Mouse (Mus musculus): ENCODE measurements around the gene Ntrk3. TPM values are rescaled to one million over a fixed set of nuclear protein-coding genes. Genes with fewer than 3 reads are reported as not detected.
A peak's percentile ranks its signal among the peaks of the same experiment; 100 is the strongest.

The Ntrk3 gene
- polyA plus RNA-seq, 1 experiment from 2014 or later = 1.3 TPM

DNA sequence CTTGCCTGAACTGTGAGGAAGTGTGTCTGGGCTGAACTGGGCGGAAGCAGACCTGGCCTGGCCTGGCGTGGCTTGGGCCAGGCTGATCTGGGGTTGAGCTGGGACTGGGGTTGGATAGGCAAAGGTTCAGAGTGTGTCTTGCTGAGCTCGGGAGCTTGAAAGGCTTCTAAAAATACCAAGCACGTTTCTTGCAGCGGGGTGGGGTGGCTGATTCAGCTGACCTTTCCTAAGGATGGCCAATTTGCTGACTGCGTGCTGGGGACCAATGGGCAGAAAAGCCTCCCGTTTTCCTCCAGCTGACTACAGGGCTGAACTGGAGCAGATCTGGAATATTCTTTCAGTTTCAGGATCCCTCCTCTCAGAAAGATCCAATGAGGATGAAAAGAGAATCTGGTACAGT is 148.0 kb downstream of the Ntrk3 start:
- no peaks in the 10 kb centered on the region for H3K4me1 ChIP-seq (replicated peaks; ENCODE audit: insufficient read depth, low read length)
- H3K27me3 ChIP-seq (ENCODE audit: insufficient read depth, low read length) = no peaks in the 10 kb centered on the region
- 76% methylated on average over 7 of the region's 7 CpGs for WGBS

GRCm38 (mm10) chr7:78586800-78587199 is 151.0 kb downstream of the Ntrk3 start:
- Histone ChIP-seq H3K4me2 (ENCODE audit: low read length) (no peak overlapping the region), H3K4me1 (replicated peaks; ENCODE audit: insufficient read depth, low read length) (no peaks in the 10 kb centered on the region), H3K27me3 (ENCODE audit: insufficient read depth, low read length) (0 out of 2 replicates have a peak, but pooled peaks cover 4% of the 10 kb centered on the region), H3K27ac (no peak overlapping the region), H3K36me3 (ENCODE audit: insufficient read depth, low read length) (no peaks in the 10 kb centered on the region), H3K4me3 (replicated peaks; ENCODE audit: low read depth, low read length) (no peak overlapping the region), H3K9ac (ENCODE audit: low read depth, low read length) (no peak overlapping the region), H3K9me3 (replicated peaks; ENCODE audit: low read length) (no peaks in the 10 kb centered on the region)
- WGBS = 39% methylated on average over 3 of the region's 3 CpGs
- peak; percentile 33; the same call in 1 of the 2 replicates for TF ChIP-seq CTCF (IDR thresholded peaks at IDR 0.05; ENCODE audit: low read depth)
- DNase-seq (ENCODE audit: low spot score) (peak; percentile 22), ATAC-seq (replicated peaks; ENCODE audit: low FRiP score, low read depth) (no peak)

More for the DNA sequence above, 148.0 kb downstream of the Ntrk3 start:
- Histone ChIP-seq H3K9ac (ENCODE audit: low read depth, low read length) (no peak overlapping the region), H3K9me3 (replicated peaks; ENCODE audit: low read length) (no peaks in the 10 kb centered on the region), H3K27ac (no peak overlapping the region), H3K4me2 (ENCODE audit: low read length) (no peak overlapping the region), H3K36me3 (ENCODE audit: insufficient read depth, low read length) (no peaks in the 10 kb centered on the region), H3K4me3 (replicated peaks; ENCODE audit: low read depth, low read length) (no peak overlapping the region)
- TF ChIP-seq CTCF (IDR thresholded peaks at IDR 0.05; ENCODE audit: low read depth) = no peak
- ATAC-seq (replicated peaks; ENCODE audit: low FRiP score, low read depth) (no peak), DNase-seq (ENCODE audit: low spot score) (no peak)

GRCm38 (mm10) chr7:78585960-78586359 is 151.9 kb downstream of the Ntrk3 start:
- Histone ChIP-seq H3K27me3 (ENCODE audit: insufficient read depth, low read length) (peaks cover 5% of the 10 kb centered on the region; the same call in 1 of the 2 replicates), H3K27ac (no peak overlapping the region), H3K4me1 (replicated peaks; ENCODE audit: insufficient read depth, low read length) (no peaks in the 10 kb centered on the region), H3K4me3 (replicated peaks; ENCODE audit: low read depth, low read length) (no peak overlapping the region), H3K9ac (ENCODE audit: low read depth, low read length) (no peak overlapping the region), H3K9me3 (replicated peaks; ENCODE audit: low read length) (no peaks in the 10 kb centered on the region), H3K4me2 (ENCODE audit: low read length) (no peak overlapping the region), H3K36me3 (ENCODE audit: insufficient read depth, low read length) (no peaks in the 10 kb centered on the region)
- TF ChIP-seq CTCF (IDR thresholded peaks at IDR 0.05; ENCODE audit: low read depth) = no peak
- no peak for DNase-seq (ENCODE audit: low spot score)
- ATAC-seq (replicated peaks; ENCODE audit: low FRiP score, low read depth) = no peak
- 40% methylated on average over 7 of the region's 7 CpGs for WGBS

- WGBS = 84% methylated on average over 2 of the region's 2 CpGs
These were observed 152.9 kb downstream of the Ntrk3 start for GRCm38 (mm10) chr7:78584936-78585335.

DNA sequence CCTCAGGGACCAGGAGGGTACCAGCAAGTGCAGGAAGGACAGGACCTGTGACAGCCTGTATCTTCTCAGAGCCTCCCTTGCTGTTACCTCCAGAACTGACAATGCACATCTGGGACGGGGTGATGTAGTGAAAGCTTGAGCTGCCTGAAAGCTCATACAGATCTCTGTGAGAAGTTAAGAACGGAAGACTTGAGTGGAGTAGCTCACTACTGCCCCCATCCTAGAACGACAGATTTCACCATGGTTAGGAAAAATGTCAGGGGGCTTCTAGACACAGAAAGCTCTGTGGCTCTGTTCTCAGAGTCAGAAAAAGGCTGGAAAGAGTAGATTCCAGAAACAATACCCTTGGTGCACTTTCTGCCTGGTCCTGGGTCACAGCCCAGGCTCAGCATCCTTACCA is 153.3 kb downstream of the Ntrk3 start:
- WGBS = 15% methylated on average over 3 of the region's 3 CpGs

More at GRCm38 (mm10) chr7:78584936-78585335, 152.9 kb downstream of the Ntrk3 start:
- H3K27ac ChIP-seq = no peak overlapping the region
- H3K9ac ChIP-seq (ENCODE audit: low read depth, low read length) = no peak overlapping the region
- no peak for TF ChIP-seq CTCF (IDR thresholded peaks at IDR 0.05; ENCODE audit: low read depth)
- no peak overlapping the region for H3K4me3 ChIP-seq (replicated peaks; ENCODE audit: low read depth, low read length)
- DNase-seq (ENCODE audit: low spot score) = no peak
- H3K4me2 ChIP-seq (ENCODE audit: low read length) = no peak overlapping the region
- H3K9me3 ChIP-seq (replicated peaks; ENCODE audit: low read length) = no peaks in the 10 kb centered on the region
- H3K27me3 ChIP-seq (ENCODE audit: insufficient read depth, low read length) = peaks cover 13% of the 10 kb centered on the region
- H3K36me3 ChIP-seq (ENCODE audit: insufficient read depth, low read length) = no peaks in the 10 kb centered on the region
- H3K4me1 ChIP-seq (replicated peaks; ENCODE audit: insufficient read depth, low read length) = no peaks in the 10 kb centered on the region
- no peak for ATAC-seq (replicated peaks; ENCODE audit: low FRiP score, low read depth)

DNA sequence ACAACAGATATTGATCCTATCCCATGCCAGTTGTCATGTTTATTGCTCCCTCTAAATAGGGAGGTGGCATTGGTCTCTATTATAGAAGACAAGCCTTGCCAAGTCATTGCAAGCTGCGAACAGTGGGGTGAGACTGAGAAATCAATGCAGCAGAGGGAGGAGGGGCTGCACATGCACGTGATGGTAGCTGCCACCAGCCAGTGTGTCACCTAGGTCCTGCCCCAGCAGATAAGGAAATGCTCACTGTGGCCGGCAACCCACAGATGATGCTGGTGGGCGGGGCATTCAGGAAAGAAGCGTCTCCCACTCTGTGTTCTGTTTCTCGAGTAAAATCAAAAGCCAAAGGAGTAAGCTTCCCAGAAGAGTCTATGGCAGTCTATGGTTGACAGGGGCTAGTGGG is 154.1 kb downstream of the Ntrk3 start:
- no peak for TF ChIP-seq CTCF (IDR thresholded peaks at IDR 0.05; ENCODE audit: low read depth)
- H3K36me3 ChIP-seq (ENCODE audit: insufficient read depth, low read length) = no peaks in the 10 kb centered on the region
- H3K4me1 ChIP-seq (replicated peaks; ENCODE audit: insufficient read depth, low read length) = peaks cover 2% of the 10 kb centered on the region; the same call in 1 of the 2 replicates
- no peaks in the 10 kb centered on the region for H3K9me3 ChIP-seq (replicated peaks; ENCODE audit: low read length)
- H3K4me2 ChIP-seq (ENCODE audit: low read length) = no peak overlapping the region
- H3K27me3 ChIP-seq (ENCODE audit: insufficient read depth, low read length) = peaks cover 25% of the 10 kb centered on the region
- no peak for ATAC-seq (replicated peaks; ENCODE audit: low FRiP score, low read depth)
- no peak overlapping the region for H3K4me3 ChIP-seq (replicated peaks; ENCODE audit: low read depth, low read length)
- DNase-seq (ENCODE audit: low spot score) = no peak
- 55% methylated on average over 6 of the region's 6 CpGs for WGBS
- no peak overlapping the region for H3K9ac ChIP-seq (ENCODE audit: low read depth, low read length)
- no peak overlapping the region for H3K27ac ChIP-seq

More for the DNA sequence above, 153.3 kb downstream of the Ntrk3 start:
- peak; percentile 48 for TF ChIP-seq CTCF (IDR thresholded peaks at IDR 0.05; ENCODE audit: low read depth)
- Histone ChIP-seq H3K4me3 (replicated peaks; ENCODE audit: low read depth, low read length) (no peak overlapping the region), H3K4me2 (ENCODE audit: low read length) (no peak overlapping the region), H3K4me1 (replicated peaks; ENCODE audit: insufficient read depth, low read length) (no peaks in the 10 kb centered on the region), H3K36me3 (ENCODE audit: insufficient read depth, low read length) (no peaks in the 10 kb centered on the region), H3K9me3 (replicated peaks; ENCODE audit: low read length) (no peaks in the 10 kb centered on the region), H3K27me3 (ENCODE audit: insufficient read depth, low read length) (peaks cover 16% of the 10 kb centered on the region), H3K9ac (ENCODE audit: low read depth, low read length) (no peak overlapping the region), H3K27ac (no peak overlapping the region)
- ATAC-seq (replicated peaks; ENCODE audit: low FRiP score, low read depth) (no peak), DNase-seq (ENCODE audit: low spot score) (peak; percentile 28)

DNA sequence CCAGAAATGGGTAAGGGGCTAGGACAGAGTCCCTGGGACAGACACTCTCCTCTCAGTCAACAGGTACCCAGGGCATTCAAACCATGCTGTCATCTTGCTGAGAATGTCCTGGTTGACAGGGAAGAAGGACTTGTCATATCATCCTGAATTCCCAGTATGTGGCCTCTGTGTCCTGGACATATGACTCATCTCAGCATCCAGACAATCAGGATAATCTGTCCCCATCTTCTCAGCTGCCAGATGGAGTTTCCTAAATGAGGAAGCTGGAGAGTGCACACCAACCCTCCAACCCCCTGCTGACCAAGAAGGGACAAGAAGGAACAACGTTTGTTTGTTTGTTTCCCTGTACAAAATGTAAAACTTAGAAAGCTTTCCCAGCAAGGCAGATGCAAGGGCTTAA is 156.5 kb downstream of the Ntrk3 start:
- Histone ChIP-seq H3K27me3 (ENCODE audit: insufficient read depth, low read length) (peaks cover 36% of the 10 kb centered on the region), H3K9me3 (replicated peaks; ENCODE audit: low read length) (no peaks in the 10 kb centered on the region), H3K4me3 (replicated peaks; ENCODE audit: low read depth, low read length) (no peak overlapping the region), H3K9ac (ENCODE audit: low read depth, low read length) (no peak overlapping the region), H3K4me1 (replicated peaks; ENCODE audit: insufficient read depth, low read length) (peaks cover 4% of the 10 kb centered on the region; the same call in 1 of the 2 replicates), H3K36me3 (ENCODE audit: insufficient read depth, low read length) (no peaks in the 10 kb centered on the region), H3K27ac (no peak overlapping the region), H3K4me2 (ENCODE audit: low read length) (no peak overlapping the region)
- 40% methylated on average over 1 of the region's 1 CpGs for WGBS
- ATAC-seq (replicated peaks; ENCODE audit: low FRiP score, low read depth) = no peak
- DNase-seq (ENCODE audit: low spot score) = no peak
- TF ChIP-seq CTCF (IDR thresholded peaks at IDR 0.05; ENCODE audit: low read depth) = no peak

All from kidney, postnatal 0 days (tissue).